Mouse (Mus musculus) B cell, adult 2 months (primary cell): ENCODE results near the gene Smyd3.

Source experiments
- DNase-seq, 2 experiments: peaks; one replicate each; pipeline ENCODE4 v3.0.0; 2022

Gene Smyd3

DNA sequence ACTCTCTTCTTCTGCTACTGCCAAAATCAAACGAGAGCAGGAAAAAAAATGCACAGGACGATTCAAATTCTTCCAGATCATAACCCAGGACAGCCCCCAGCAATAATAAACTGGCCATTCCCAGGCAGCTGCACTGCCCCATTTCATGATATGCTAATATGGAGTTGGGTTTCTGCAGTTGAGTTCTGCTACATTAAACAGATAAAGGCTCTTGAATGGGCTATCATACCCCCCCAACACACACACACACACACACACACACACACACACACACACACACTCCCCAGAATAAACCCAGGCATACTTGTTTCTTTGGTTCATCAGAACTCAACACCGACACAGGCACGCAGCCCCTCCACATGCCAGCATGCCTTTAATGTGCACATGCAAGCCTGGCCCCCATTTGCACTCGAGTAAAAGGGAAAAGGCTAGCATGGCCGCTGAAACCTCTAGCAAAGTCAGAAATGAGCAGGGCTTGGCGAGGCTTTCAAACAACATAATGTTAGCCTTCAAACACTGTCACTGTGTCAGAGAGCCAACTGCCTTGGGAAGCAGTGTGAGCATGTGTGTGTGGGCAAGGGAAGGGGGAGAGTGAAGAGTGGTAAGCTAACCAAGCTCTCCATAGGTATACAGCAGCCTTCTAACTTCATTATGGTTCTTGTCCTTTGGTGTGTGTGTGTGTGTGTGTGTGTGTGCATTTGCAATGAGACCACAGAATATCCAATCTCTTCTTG is 513.5 kb downstream of the Smyd3 start:
- no peak for DNase-seq

DNA sequence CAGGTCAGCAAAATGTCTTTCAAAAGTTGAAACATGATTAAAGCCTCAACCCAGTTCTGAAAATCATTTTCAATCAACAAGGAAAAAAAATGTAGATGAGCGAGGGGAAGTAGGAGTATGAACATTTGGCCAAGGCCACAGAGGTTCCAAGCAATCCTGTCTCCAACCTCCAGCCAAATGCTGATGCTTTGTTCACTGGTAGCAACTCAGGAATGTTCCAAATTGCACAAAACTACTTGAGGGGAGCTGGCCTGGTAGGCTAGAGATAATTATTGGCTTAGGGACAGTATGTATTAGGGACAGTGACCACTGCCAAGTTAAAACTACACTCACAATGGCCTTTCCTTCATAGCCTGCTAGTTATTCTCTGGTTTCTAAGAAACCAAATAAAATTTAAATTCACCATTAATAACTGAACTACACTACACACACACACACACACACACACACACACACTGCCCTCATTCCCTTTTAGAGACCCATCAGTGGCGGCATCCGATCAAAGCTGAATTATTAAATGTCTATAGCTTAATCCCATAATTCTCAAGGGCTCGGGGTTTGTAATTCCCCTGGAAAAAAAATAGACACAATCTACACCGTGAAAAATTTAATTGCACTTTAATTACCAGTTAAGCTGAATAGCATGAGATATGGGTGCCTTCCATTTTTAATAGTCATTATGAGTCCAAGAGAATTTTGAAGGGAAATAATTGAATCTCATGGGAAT is 514.3 kb downstream of the Smyd3 start:
- DNase-seq = no peak

DNA sequence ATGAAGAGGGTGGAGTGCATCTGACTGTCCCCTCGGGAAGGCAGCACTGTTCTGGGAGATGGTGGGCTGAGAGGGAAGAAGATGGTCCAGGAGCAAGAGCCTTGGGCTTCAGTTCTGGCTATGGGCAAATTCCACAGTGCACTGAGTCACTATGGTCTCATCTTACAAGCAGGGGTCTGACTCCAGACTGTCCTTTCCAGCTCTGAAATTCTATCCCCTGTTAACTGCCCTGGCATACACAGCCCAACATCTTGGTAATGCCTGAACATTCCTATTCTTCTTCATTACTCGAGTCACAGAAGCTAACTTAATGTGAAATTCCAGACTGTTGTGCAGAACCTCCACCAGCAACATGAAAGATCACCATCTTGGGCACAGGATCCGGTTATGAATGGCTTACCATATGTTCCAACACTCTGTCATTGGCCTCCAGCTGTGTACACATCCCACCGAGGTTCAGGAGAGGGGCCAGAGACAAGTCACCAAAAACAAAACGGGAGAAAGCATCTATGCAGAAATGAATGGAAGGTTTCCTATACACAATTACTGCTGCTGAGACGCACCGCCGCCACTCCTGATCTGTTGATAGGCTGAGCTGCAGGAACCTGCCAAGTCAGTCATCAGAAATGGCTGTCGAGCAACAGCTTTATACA is 517.8 kb downstream of the Smyd3 start:
- no peak for DNase-seq

- DNase-seq = no peak
Observed at GRCm38 (mm10) chr1:178997870-178998269, 520.0 kb downstream of the Smyd3 start.

GRCm38 (mm10) chr1:178994263-178994662 is 523.6 kb downstream of the Smyd3 start:
- no peak for DNase-seq

DNA sequence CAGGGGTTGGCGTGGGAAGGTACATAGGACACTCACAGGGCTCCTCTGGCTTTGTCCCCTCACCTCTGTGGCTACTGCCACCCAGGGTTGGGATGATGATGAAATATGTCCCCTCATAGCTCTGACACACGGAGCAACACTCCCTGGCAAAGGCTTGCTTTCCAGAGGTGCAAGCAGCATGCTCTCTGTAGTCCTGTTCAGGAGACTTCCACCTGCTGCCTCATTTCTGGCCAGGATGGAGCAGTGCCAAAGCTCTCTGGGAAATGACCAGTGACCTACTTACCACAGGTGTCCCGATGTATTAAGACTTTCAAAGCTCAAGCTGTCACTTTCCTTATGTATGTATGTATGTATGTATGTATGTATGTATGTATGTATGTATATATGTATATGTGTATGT is 525.3 kb downstream of the Smyd3 start:
- no peak for DNase-seq

DNA sequence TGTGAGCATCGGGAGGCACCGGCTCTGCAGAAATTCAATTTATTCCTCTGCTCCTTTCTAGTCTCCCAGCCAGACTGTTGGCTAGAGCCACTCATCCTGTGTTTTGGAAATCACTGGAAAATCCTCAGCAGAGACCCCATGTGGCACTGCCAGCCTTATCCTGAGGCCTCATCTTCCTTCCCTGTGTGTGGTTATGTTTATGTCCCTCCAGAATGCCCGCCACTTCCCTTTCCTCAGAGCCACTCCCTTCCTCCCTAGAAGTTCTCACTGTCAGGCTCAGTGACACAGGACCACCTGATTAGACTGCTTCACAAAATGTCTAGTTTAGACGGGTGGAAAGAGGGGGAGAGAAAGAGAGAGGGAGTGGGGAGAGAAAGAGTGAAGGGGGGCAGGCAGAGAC is 526.4 kb downstream of the Smyd3 start:
- DNase-seq = no peak

DNA sequence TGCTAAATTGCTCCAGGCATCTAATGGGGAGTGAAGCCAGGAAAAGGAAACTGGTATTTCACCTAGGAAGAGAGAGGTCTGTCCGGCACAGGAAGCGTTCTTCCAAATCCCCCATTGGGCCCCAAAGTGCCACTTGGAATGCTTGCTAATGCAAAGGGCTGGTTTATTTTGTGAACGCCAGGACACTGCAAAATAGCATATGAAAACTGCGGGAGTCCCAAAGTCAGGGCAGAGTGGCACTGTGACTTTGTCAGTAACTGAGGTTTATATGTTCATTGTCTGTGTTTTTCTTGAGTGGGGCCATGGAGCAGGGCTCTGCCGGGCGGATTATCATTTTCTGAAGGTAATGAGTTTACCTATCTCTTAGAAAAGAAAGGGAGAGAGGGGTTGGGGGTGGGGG is 526.8 kb downstream of the Smyd3 start:
- no peak for DNase-seq

DNA sequence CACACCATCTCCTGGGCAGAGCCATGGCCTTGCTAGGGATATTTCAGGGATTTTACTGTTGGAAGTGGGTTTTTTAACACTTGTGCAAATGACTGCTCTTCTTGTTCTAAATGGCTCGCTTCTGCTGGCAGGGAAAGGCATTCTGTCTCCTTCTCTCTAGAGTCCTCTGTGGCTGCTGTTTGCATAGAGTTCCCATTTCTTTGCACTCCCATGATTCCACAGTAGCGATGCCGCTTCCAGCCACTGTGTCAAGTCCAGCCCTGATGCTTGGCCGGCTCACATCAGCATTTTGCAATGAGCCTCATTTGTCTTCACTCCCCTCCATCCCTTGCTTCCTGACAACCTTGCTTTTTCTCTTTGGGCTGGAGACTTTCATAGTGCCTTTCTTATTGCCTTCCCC is 528.4 kb downstream of the Smyd3 start:
- no peak for DNase-seq

DNA sequence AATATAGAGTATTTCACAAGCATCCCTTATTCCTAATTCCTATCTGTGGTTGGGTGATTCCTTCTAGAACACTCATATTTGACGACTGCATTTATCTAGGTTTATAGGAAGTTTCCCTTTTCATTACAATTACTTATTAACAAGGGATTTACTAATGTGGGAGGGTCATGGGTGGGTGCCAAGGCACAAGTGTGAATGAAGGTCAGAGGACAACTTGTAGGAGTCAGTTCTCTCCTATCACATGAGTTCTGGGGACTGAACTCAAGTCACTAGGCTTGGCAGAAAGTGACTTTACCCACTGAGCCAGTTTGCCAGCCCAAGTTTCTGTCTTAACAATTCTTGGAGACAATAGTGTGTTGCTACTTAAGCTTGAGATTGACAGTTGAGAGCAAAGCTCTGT is 529.7 kb downstream of the Smyd3 start:
- no peak for DNase-seq

DNA sequence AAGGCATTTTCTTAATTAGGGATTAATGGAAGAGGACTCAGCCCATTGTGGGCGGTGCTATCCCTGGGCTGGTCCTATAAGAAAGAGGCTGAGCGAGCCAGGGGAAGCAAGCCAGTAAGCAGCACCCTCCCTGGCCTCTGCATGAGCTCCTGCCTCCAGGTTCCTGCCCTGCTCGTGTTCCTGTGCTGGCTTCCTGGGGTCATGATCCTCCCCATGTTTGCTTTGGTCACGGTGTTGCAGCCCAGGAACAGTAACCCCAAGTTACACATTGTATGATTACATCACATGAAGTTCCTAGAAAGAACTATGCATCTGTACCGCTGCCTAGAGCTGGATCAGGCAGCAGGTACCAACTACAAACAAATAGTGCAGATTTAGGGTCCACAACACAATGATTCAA is 536.2 kb downstream of the Smyd3 start:
- no peak for DNase-seq

GRCm38 (mm10) chr1:178980185-178980584 is 537.7 kb downstream of the Smyd3 start:
- DNase-seq = no peak

DNA sequence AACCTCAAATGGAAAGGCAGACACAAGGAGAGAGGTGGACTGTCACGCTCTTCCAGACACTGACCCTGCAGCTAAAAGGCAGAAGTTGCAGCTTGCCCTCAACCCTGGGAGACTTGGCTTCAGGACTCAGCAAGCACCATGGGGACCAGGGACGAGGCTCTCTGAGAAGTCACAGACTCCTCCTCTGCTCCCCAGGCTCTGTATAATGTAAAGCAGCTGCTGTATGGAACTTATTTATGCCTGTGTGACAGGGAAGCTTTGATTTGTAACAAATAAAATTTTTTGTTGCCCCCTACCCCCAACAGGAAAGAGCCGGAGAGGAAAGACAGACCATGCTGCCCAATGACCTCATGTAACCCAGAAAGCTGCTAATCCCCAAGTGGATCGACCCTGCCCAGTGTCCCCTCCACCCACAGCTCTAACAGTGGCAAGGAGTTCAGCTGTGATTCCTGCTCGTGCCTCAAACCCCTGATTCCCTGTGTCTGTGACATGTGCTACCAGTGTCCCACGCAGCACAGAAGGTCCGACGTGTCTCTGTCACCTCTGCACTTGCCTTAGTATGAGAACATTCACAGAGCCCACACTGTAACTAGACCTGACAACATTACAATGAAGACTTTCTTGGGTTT is 539.1 kb downstream of the Smyd3 start:
- no peak for DNase-seq

- DNase-seq = no peak
Observed at GRCm38 (mm10) chr1:178972055-178972454, 545.8 kb downstream of the Smyd3 start.

DNA sequence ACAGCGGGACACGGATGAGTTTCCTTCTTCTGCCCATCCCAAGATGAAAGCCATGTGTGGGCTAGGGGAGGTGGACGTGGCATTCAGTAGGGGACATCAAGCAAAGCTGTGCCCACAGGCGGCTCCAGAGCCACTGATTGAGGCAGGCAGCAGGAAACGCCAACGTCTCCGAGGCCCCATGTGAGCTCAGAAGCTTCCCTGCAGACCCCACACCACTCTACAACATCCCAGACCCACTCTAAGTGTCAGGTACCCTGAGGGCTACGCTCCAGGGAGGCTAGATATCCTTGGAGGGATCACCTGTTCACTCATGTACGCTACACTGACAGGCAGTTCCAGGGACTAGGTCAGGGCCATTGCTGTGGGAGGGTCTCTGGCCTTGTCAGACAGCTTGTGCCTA is 556.2 kb downstream of the Smyd3 start:
- no peak for DNase-seq

- peak; percentile 39 for DNase-seq
Observed at GRCm38 (mm10) chr1:178960015-178960559, 557.8 kb downstream of the Smyd3 start.

GRCm38 (mm10) chr1:178958641-178959040 is 559.2 kb downstream of the Smyd3 start:
- DNase-seq = no peak

DNA sequence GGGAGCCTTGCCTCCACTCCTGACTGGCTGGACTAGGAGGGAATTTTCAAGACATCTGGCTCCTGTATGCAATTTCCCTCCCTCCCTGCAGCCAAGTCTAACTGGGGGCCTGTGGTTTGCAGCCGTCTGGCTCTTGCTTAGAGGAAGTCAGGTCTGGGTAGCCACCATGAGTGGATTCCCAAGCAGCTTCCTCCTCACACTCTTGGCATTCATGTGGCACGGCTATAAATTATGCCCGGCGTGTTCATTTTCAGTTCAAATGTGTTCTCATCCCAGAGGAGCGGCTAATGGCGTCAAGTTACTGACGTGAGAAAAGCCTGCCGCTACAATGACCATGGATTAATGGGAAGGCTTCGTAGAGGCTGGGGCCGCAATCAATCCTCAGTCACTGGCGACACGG is 564.9 kb downstream of the Smyd3 start:
- DNase-seq = no peak

DNA sequence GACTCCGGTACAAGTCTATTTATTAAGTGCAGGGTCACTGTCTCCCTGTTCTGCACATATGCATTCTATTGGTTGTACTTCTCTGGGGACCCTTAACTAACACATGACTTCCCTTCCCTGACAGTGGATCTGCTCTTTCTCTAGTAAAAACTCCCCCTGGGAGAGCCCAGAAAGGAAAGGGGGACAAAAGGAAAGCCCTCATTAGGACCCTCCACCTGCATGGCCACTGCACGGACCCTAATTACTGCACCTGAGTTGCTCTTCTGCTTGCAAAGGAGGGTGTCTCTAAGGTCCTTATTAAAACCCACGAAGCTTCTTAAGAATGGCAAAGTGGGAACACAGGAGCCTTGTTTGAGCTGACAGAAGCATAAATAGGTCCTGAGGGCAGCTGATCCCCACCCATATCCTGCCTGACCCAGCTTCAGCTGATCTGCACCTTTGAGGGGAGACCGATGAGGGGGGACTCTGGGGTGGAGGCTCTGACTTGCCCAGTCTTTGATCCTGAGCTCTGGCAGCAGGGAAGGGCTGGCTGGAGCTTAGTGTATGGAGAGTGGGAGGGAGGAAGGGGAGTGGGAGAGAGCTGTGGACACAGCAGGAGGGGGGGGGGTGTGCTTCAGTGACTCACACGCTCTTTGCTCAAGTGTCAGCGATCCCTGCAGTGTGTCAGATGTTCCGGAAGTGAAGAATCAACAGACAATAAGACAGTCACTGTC is 575.4 kb downstream of the Smyd3 start:
- no peak for DNase-seq

DNA sequence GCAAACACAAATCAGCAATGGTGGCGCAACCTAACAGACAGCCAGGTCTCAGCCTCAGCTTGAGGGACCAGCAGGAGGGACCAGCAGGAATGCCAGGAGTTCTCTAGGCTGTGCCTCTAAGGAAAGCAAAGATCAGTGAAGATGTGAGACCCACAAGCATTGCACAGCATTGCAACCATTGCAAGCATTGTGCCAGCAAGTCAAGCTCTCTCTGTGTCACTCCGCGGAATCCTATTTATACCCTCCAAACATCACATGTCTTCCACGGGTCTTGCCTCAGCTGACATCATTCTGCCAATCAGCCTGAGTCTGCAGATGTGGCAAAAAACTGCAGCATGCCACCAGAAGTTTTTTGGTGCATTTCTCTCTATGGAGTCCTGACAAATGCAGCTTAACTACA is 577.5 kb downstream of the Smyd3 start:
- DNase-seq = no peak

GRCm38 (mm10) chr1:178936976-178937375 is 580.9 kb downstream of the Smyd3 start:
- DNase-seq = no peak

DNA sequence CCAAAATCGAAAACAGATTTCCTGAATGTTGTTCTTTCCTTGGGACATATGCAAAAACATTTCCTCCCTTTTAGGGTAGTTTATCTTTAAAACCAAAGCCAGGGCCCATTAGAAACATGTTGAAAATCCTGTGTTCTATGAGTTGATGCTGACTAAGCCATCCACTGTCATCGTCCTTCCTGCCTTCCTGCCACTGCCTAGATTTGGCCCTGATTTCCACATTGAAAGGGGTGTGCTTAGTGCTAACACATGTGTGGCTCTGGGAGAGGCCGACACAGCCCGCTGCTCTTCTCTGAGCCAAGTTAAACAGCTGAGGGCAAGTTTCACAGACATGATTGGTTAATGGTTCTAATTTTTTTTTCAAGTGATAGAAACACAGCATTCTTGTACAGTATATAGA is 581.4 kb downstream of the Smyd3 start:
- DNase-seq = no peak
